ENCODE assay signal across 25 mouse cellular contexts in genomic region chr10:78156926-78157325, GRCm38 (mm10).
"Had no signal": no experiment of that assay in that cellular context is flagged by ENCODE, and none has a peak within 500 bp of the region (broad histone marks: within the 10 kb centered on the region; RNA-seq: fewer than 3 reads in every experiment).

No protein-coding gene starts in this region.

- H3K9me3 ChIP-seq: heart, embryonic 13.5 days; heart, embryonic 15.5 days; hindbrain, embryonic 15.5 days; kidney, embryonic 15.5 days; limb, embryonic 13.5 days; limb, embryonic 15.5 days had no signal

- H3K4me2 ChIP-seq: heart, embryonic 11.5 days; heart, embryonic 13.5 days; heart, embryonic 15.5 days; hindbrain, embryonic 15.5 days; kidney, embryonic 15.5 days; limb, embryonic 13.5 days; limb, embryonic 15.5 days had no signal

- H3K27me3 ChIP-seq: hindbrain, embryonic 15.5 days; kidney, embryonic 15.5 days; limb, embryonic 13.5 days; limb, embryonic 15.5 days had no signal

- H3K27ac ChIP-seq: heart, adult 2 months; heart, embryonic 13.5 days; heart, embryonic 15.5 days; hindbrain, embryonic 15.5 days; hindbrain, postnatal 0 days; kidney, embryonic 15.5 days; kidney, postnatal 0 days; limb, embryonic 13.5 days; limb, embryonic 15.5 days had no signal

- H3K9ac ChIP-seq: forebrain, postnatal 0 days; heart, embryonic 13.5 days; heart, embryonic 15.5 days; hindbrain, embryonic 15.5 days; kidney, embryonic 15.5 days; limb, embryonic 13.5 days; limb, embryonic 15.5 days had no signal

- DNase-seq: forebrain, postnatal 0 days; gastrocnemius, postnatal 14 days; gastrocnemius, postnatal 36 days; heart, adult 11 months; heart, adult 2 months; heart, postnatal 14 days; heart, postnatal 36 days; kidney, adult 11 months; kidney, adult 2 months; kidney, adult 9 months; kidney, postnatal 14 days; kidney, postnatal 36 days; layer of hippocampus, adult 9-11 months; layer of hippocampus, postnatal 36 days; left cerebral cortex, postnatal 4 days had no signal

- H3K4me3 ChIP-seq: heart, adult 2 months; heart, embryonic 13.5 days; heart, embryonic 15.5 days; hindbrain, embryonic 15.5 days; kidney, embryonic 15.5 days; limb, embryonic 13.5 days; limb, embryonic 15.5 days had no signal

- ATAC-seq: forebrain, postnatal 0 days; hindbrain, postnatal 0 days; intestine, embryonic 16.5 days had no signal
